22 mouse cellular contexts compared by ENCODE assay signal in genomic region chr11:67191496-67191895, GRCm38 (mm10). TPM values are rescaled to one million over a fixed set of nuclear protein-coding genes. Genes with fewer than 3 reads are reported as not detected.
A peak's percentile ranks its signal among the peaks of the same experiment; 100 is the strongest.
DNase-seq lines count a peak whose midpoint lies in the region; ATAC-seq lines count a peak whose summit lies in the region.
"Had no signal": no experiment of that assay in that cellular context is flagged by ENCODE, and none has a peak within 500 bp of the region (broad histone marks: within the 10 kb centered on the region; RNA-seq: fewer than 3 reads in every experiment).

No protein-coding gene starts in this region.

- ATAC-seq in megakaryocyte progenitor cell, adult 5-6 weeks (replicated peaks; ENCODE audit: poor library complexity) = no peak
- ATAC-seq: forebrain, embryonic 15.5 days; hindbrain, postnatal 0 days; inflammation-experienced regulatory T-cells, adult 6 months; intestine, embryonic 16.5 days; Patski had no signal

- DNase-seq in heart, adult 11 months = peak; percentile 74
- DNase-seq in heart, postnatal 25 days (ENCODE audit: low spot score) = no peak
- DNase-seq in ES-CJ7 (ENCODE audit: low read depth, low spot score) (peak; percentile 20), WW6 (ENCODE audit: low read depth, low spot score) (peak; percentile 36)
- DNase-seq in left cerebral cortex, adult 11 months (ENCODE audit: low spot score) = no peak
- DNase-seq: adrenal gland, adult 2 months; adrenal gland, postnatal 14 days; cerebellum, adult 11 months; cerebellum, adult 2 months; cerebellum, adult 9-11 months; cerebellum, postnatal 36 days; embryo, embryonic 11 days; gastrocnemius, postnatal 25 days; heart, postnatal 36 days; kidney, adult 18-20 months had no signal

- intact Hi-C loops in heart, postnatal 25 days (cut with DNase I) = no loop called here

RNA-seq across cellular contexts. Expression of gene Myh1, which starts 8.4 kb away (rescaled TPM):
- total RNA-seq in heart, postnatal 25 days (2021) = not detected
- total RNA-seq in megakaryocyte progenitor cell, adult 5-6 weeks (2015) = not detected in 2 replicates
- total RNA-seq in megakaryocyte progenitor cell, adult 5-6 weeks (2017) = not detected in 2 replicates
- total RNA-seq: G1E; heart, postnatal 36 days had no signal

RNA-seq across cellular contexts. Expression of gene Myh2, which starts 20.7 kb away (rescaled TPM):
- not detected for total RNA-seq in heart, postnatal 25 days (2021)
- not detected in 2 replicates for total RNA-seq in megakaryocyte progenitor cell, adult 5-6 weeks (2015)
- total RNA-seq in megakaryocyte progenitor cell, adult 5-6 weeks (2017) = not detected in 2 replicates
- total RNA-seq: adrenal gland, adult 2 months; adrenal gland, postnatal 14 days; heart, postnatal 36 days had no signal

RNA-seq across cellular contexts. Expression of gene Myh4, which starts 46.3 kb away (rescaled TPM):
- total RNA-seq in heart, postnatal 25 days (2021) = under 1 TPM in 1 of 2 experiments, not detected in 1; 0.03 TPM
- total RNA-seq in megakaryocyte progenitor cell, adult 5-6 weeks (2015) = not detected in 2 replicates
- not detected in 2 replicates for total RNA-seq in megakaryocyte progenitor cell, adult 5-6 weeks (2017)
- total RNA-seq: adrenal gland, adult 2 months; G1E; hindbrain, postnatal 0 days had no signal

Comparison
In these comparisons a context has a peak if more than half of its experiments do, and no peak if none do; other contexts are left out.
1. DNase-seq: peak in heart, adult 11 months (single experiment), ES-CJ7 (single experiment) and WW6 (single experiment); none in heart, postnatal 25 days (single experiment) and left cerebral cortex, adult 11 months (single experiment).